In genomic region chr4:105175255-105176035, GRCm38 (mm10) we compare ENCODE assay signal across 10 mouse cellular contexts. TPM values are rescaled to one million over a fixed set of nuclear protein-coding genes. Genes with fewer than 3 reads are reported as not detected.
A peak's percentile ranks its signal among the peaks of the same experiment; 100 is the strongest.
DNase-seq lines count a peak whose midpoint lies in the region; ATAC-seq lines count a peak whose summit lies in the region.
"Had no signal": no experiment of that assay in that cellular context is flagged by ENCODE, and none has a peak within 500 bp of the region (broad histone marks: within the 10 kb centered on the region; RNA-seq: fewer than 3 reads in every experiment).

No protein-coding gene starts in this region.

- H3K9ac ChIP-seq in hindbrain, embryonic 11.5 days (ENCODE audit: low read depth, low read length), result no peak overlapping the region
- no peak overlapping the region for H3K9ac ChIP-seq in neural tube, embryonic 14.5 days (replicated peaks; ENCODE audit: low read depth, low read length)
- H3K9ac ChIP-seq: lung, embryonic 14.5 days had no signal

- H3K27ac ChIP-seq in hindbrain, embryonic 10.5 days, result peak overlapping the region; percentile 71
- H3K27ac ChIP-seq in hindbrain, embryonic 11.5 days (ENCODE audit: low read depth, low read length), result no peak overlapping the region
- H3K27ac ChIP-seq in forebrain, embryonic 10.5 days, result peak overlapping the region; percentile 79
- H3K27ac ChIP-seq in neural tube, embryonic 14.5 days (ENCODE audit: low read depth, low read length), result peak overlapping the region; percentile 60

- no peak for ATAC-seq in hindbrain, embryonic 11.5 days (ENCODE audit: low FRiP score)
- ATAC-seq in neural tube, embryonic 14.5 days (ENCODE audit: low read depth), result peak; percentile 25; the same call in 1 of the 2 replicates
- ATAC-seq in megakaryocyte progenitor cell, adult 5-6 weeks (replicated peaks; ENCODE audit: poor library complexity), result no peak

- H3K4me1 ChIP-seq in hindbrain, embryonic 10.5 days (replicated peaks), result peaks cover 53% of the 10 kb centered on the region
- H3K4me1 ChIP-seq in hindbrain, embryonic 11.5 days (replicated peaks; ENCODE audit: control insufficient read depth, insufficient read depth, low read length), result peaks cover 6% of the 10 kb centered on the region; the same call in 1 of the 2 replicates
- H3K4me1 ChIP-seq in forebrain, embryonic 10.5 days, result peaks cover 76% of the 10 kb centered on the region
- H3K4me1 ChIP-seq in neural tube, embryonic 14.5 days (ENCODE audit: control insufficient read depth, insufficient read depth, low read length), result peaks cover 8% of the 10 kb centered on the region; the same call in 1 of the 2 replicates

- H3K27me3 ChIP-seq in hindbrain, embryonic 10.5 days (ENCODE audit: insufficient read depth, poor library complexity, severe bottlenecking), result no peaks in the 10 kb centered on the region
- no peaks in the 10 kb centered on the region for H3K27me3 ChIP-seq in hindbrain, embryonic 11.5 days (ENCODE audit: control insufficient read depth, insufficient read depth, low read length)
- H3K27me3 ChIP-seq in forebrain, embryonic 10.5 days (ENCODE audit: poor library complexity, severe bottlenecking), result no peaks in the 10 kb centered on the region
- H3K27me3 ChIP-seq in neural tube, embryonic 14.5 days (ENCODE audit: control insufficient read depth, insufficient read depth, low read length), result no peaks in the 10 kb centered on the region
- H3K27me3 ChIP-seq: CH12.LX had no signal

- no peak for DNase-seq in hindbrain, embryonic 10.5 days (ENCODE audit: low spot score)
- DNase-seq in hindbrain, embryonic 11.5 days (ENCODE audit: low spot score), result no peak
- no peak for DNase-seq in forebrain, embryonic 10.5 days (ENCODE audit: extremely low spot score, low spot score)
- DNase-seq in layer of hippocampus, adult 8-10 months (ENCODE audit: low spot score in 2 of 2), result peak; percentile 74 to 87
- DNase-seq in T-cell, adult 2 months (ENCODE audit: low spot score), result no peak
- DNase-seq in adrenal gland, adult 2 months, result no peak
- DNase-seq: lung, embryonic 14.5 days had no signal

- no peaks in the 10 kb centered on the region for H3K9me3 ChIP-seq in hindbrain, embryonic 10.5 days
- H3K9me3 ChIP-seq in hindbrain, embryonic 11.5 days (ENCODE audit: control insufficient read depth, low read length), result no peaks in the 10 kb centered on the region
- no peaks in the 10 kb centered on the region for H3K9me3 ChIP-seq in forebrain, embryonic 10.5 days
- H3K9me3 ChIP-seq in neural tube, embryonic 14.5 days (ENCODE audit: control insufficient read depth, low read length), result no peaks in the 10 kb centered on the region

- H3K4me3 ChIP-seq in hindbrain, embryonic 10.5 days, result no peak overlapping the region
- H3K4me3 ChIP-seq in hindbrain, embryonic 11.5 days (ENCODE audit: low read depth, low read length), result no peak overlapping the region
- H3K4me3 ChIP-seq in forebrain, embryonic 10.5 days, result no peak overlapping the region
- no peak overlapping the region for H3K4me3 ChIP-seq in neural tube, embryonic 14.5 days (ENCODE audit: low read depth, low read length)

- WGBS in hindbrain, embryonic 10.5 days, result 67% methylated on average over 16 of the region's 16 CpGs
- 68% methylated on average over 16 of the region's 16 CpGs for WGBS in hindbrain, embryonic 11.5 days
- 60% methylated on average over 16 of the region's 16 CpGs for WGBS in forebrain, embryonic 10.5 days
- 59% methylated on average over 16 of the region's 16 CpGs for WGBS in neural tube, embryonic 14.5 days

- peaks cover 37% of the 10 kb centered on the region for H3K36me3 ChIP-seq in hindbrain, embryonic 10.5 days
- no peaks in the 10 kb centered on the region for H3K36me3 ChIP-seq in hindbrain, embryonic 11.5 days (ENCODE audit: control insufficient read depth, insufficient read depth, low read length)
- peaks cover 60% of the 10 kb centered on the region for H3K36me3 ChIP-seq in forebrain, embryonic 10.5 days (replicated peaks)
- no peaks in the 10 kb centered on the region for H3K36me3 ChIP-seq in neural tube, embryonic 14.5 days (ENCODE audit: control insufficient read depth, insufficient read depth, low read length)

- no peak overlapping the region for H3K4me2 ChIP-seq in hindbrain, embryonic 11.5 days (replicated peaks; ENCODE audit: low read depth, low read length)
- H3K4me2 ChIP-seq in neural tube, embryonic 14.5 days (ENCODE audit: low read depth, low read length), result no peak overlapping the region
- H3K4me2 ChIP-seq: lung, embryonic 14.5 days had no signal

RNA-seq across cellular contexts. Expression of gene Plpp3, which starts 18.3 kb away (rescaled TPM):
- 63.4 and 63.8 TPM in 2 replicates for polyA plus RNA-seq in hindbrain, embryonic 10.5 days (2016; fragmentation: Nextera tagmentation; extraction: Ambion mirVana)
- 51.1 and 52.7 TPM in 2 replicates for polyA plus RNA-seq in hindbrain, embryonic 11.5 days (2014; fragmentation: Nextera tagmentation; extraction: Ambion mirVana)
- polyA plus RNA-seq in forebrain, embryonic 10.5 days (2016; fragmentation: Nextera tagmentation; extraction: Ambion mirVana), result 57.2 and 59.4 TPM in 2 replicates
- 100 to 1,000 TPM; 212 to 254 (median 222) TPM for total RNA-seq in layer of hippocampus, adult 8-10 months (2022)
- polyA plus RNA-seq in neural tube, embryonic 14.5 days (2014; fragmentation: Nextera tagmentation; extraction: Ambion mirVana), result 58.5 and 67.0 TPM in 2 replicates
- 0.34 TPM in 1 of 2 replicates, not detected in the other for total RNA-seq in megakaryocyte progenitor cell, adult 5-6 weeks (2015)
- total RNA-seq in megakaryocyte progenitor cell, adult 5-6 weeks (2017), result 0.14 TPM in 1 of 2 replicates, not detected in the other
- total RNA-seq in adrenal gland, adult 2 months (2021), result 100 to 1,000 TPM; 237 to 336 TPM
- polyA plus RNA-seq in adrenal gland, adult 2 months (2012; rRNA removed), result 246 and 342 TPM in 2 replicates

Comparison
In these comparisons a context has a peak if more than half of its experiments do, and no peak if none do; other contexts are left out.
1. DNase-seq: peak in layer of hippocampus, adult 8-10 months (2 of 2); none in hindbrain, embryonic 10.5 days (single experiment), hindbrain, embryonic 11.5 days (single experiment), forebrain, embryonic 10.5 days (single experiment), T-cell, adult 2 months (single experiment) and adrenal gland, adult 2 months (single experiment).